Mouse (Mus musculus) bone marrow, adult 2 months (tissue): Measurements from ENCODE around the gene Gart.

Experiments
- CTCF ChIP-seq: fragments of 200-500 bp; IDR thresholded peaks from 2 replicates; pipeline ENCODE4 v1.5.1; 2011; ENCODE audit warnings: low read length, control low read depth; ENCODE audit not compliant: control insufficient read depth, insufficient read depth
- POLR2A ChIP-seq: fragments of 200-500 bp; IDR thresholded peaks from 2 replicates; pipeline ENCODE4 v1.6.1; 2011; ENCODE audit warnings: low read depth, mild to moderate bottlenecking, control low read depth, low read length, borderline replicate concordance; ENCODE audit not compliant: control insufficient read depth

GRCm38 (mm10) chr16:91645995-91646602 lies 653 bp downstream of the Gart start:
- TF ChIP-seq CTCF (no peak), POLR2A (no peak)
